Mouse (Mus musculus) cortical plate, adult 2 months (tissue): Measurements from ENCODE around the gene Hnrnph1. TPM values are rescaled to one million over a fixed set of nuclear protein-coding genes. Genes with fewer than 3 reads are reported as not detected.

ENCODE experiments used
- H3K27ac ChIP-seq: fragments of 200-500 bp; 2 replicates; pipeline ENCODE4 v1.5.1; 2012; ENCODE audit warnings: low read length, control low read depth, inconsistent platforms; ENCODE audit not compliant: insufficient read depth
- H3K4me1 ChIP-seq: fragments of 200-500 bp; 2 replicates; pipeline ENCODE4 v1.6.1; 2011; ENCODE audit warnings: low read length; ENCODE audit not compliant: control insufficient read depth, insufficient read depth
- H3K4me3 ChIP-seq: fragments of 200-500 bp; 2 replicates; pipeline ENCODE4 v1.5.1; 2011; ENCODE audit warnings: mild to moderate bottlenecking, low read length, control low read depth; ENCODE audit not compliant: insufficient read depth
- CTCF ChIP-seq: fragments of 200-500 bp; IDR thresholded peaks from 2 replicates; pipeline ENCODE4 v1.5.1; 2011; ENCODE audit warnings: mild to moderate bottlenecking, control low read depth, low read length; ENCODE audit not compliant: insufficient read depth; ENCODE audit errors: extremely low read depth
- POLR2A ChIP-seq: fragments of 200-500 bp; IDR thresholded peaks from 2 replicates; pipeline ENCODE4 v1.6.1; 2011; ENCODE audit warnings: mild to moderate bottlenecking, low read length, control low read depth; ENCODE audit not compliant: insufficient read depth; ENCODE audit errors: extremely low read depth
- polyA plus RNA-seq: library from polyadenylated mRNA; depleted of rRNA; stranded (reverse); fragments of >200 nt; gene quantifications from 2 replicates; pipeline ENCODE4 v1.2.3, GENCODE M21; 2012

Hnrnph1 gene
- polyA plus RNA-seq, 1 experiment: 311 TPM

DNA sequence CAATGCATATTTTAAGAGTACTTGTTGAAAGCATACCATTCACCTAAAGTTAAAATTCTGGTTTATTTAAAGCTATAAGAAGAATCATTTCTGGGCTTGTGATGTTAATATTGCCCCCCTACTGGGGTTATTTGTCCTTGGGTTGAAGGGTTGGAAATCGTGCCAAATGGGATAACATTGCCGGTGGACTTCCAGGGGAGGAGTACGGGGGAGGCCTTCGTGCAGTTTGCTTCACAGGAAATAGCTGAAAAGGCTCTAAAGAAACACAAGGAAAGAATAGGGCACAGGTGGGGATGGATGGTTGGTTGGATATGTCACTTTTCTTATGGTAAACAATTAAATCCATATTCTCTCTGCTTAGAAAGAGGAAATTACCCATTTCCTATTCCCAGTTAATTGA is 4.5 kb downstream of the Hnrnph1 start:
- no peak for TF ChIP-seq CTCF
- TF ChIP-seq POLR2A: no peak
- Histone ChIP-seq H3K27ac (no peak overlapping the region), H3K4me3 (no peak overlapping the region), H3K4me1 (peaks cover 3% of the 10 kb centered on the region; the same call in 1 of the 2 replicates)

GRCm38 (mm10) chr11:50387167-50387679 is 10.4 kb downstream of the Hnrnph1 start:
- H3K4me3 ChIP-seq: no peak overlapping the region
- TF ChIP-seq CTCF: no peak
- TF ChIP-seq POLR2A: no peak
- H3K4me1 ChIP-seq: no peaks in the 10 kb centered on the region
- no peak overlapping the region for H3K27ac ChIP-seq

GRCm38 (mm10) chr11:50387697-50388096 is 10.9 kb downstream of the Hnrnph1 start:
- no peak for TF ChIP-seq CTCF
- no peak for TF ChIP-seq POLR2A
- Histone ChIP-seq H3K27ac (no peak overlapping the region), H3K4me1 (no peaks in the 10 kb centered on the region), H3K4me3 (no peak overlapping the region)

DNA sequence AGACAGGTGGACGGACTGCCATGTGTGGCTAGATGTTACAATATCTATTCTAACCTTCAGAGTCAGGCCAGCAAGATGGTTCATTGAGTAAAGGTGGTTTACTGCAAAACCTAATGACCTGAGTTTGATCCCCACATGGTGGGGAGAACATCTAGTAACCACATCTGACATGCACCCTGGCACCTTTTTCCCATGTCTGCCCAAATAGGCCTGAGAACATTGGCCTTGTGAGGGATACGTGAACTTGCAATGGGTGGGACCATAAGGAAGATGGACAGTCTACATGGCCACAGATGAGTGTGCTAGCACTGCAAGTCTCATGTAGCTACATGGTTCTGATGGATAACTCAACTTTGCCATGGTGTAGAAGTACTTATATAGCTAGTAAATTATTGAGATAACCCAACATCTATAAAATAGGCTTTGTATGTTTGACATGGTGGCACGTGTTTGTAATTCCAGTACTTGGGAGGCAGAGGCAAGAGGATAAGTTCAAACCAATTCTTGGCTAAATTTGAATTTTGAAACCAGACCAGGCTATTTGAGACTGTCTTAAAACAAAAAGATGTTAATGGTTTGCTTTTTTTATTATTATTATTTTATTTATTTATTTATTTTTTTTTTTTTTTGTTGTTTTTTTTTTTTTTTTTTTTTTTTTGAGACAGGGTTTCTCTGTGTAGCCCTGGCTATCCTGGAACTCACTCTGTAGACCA is 11.6 kb downstream of the Hnrnph1 start:
- TF ChIP-seq POLR2A (no peak), CTCF (no peak)
- Histone ChIP-seq H3K27ac (no peak overlapping the region), H3K4me3 (no peak overlapping the region), H3K4me1 (no peaks in the 10 kb centered on the region)

- Histone ChIP-seq H3K27ac (no peak overlapping the region), H3K4me3 (no peak overlapping the region), H3K4me1 (no peaks in the 10 kb centered on the region)
- no peak for TF ChIP-seq POLR2A
- TF ChIP-seq CTCF: no peak
Observed at GRCm38 (mm10) chr11:50389011-50389410, 12.2 kb downstream of the Hnrnph1 start.

GRCm38 (mm10) chr11:50389616-50390015 is 12.8 kb downstream of the Hnrnph1 start:
- Histone ChIP-seq H3K4me3 (no peak overlapping the region), H3K4me1 (no peaks in the 10 kb centered on the region), H3K27ac (no peak overlapping the region)
- TF ChIP-seq POLR2A (no peak), CTCF (no peak)

GRCm38 (mm10) chr11:50391272-50391960 is 14.6 kb downstream of the Hnrnph1 start:
- TF ChIP-seq CTCF: no peak
- TF ChIP-seq POLR2A: no peak
- Histone ChIP-seq H3K4me1 (no peaks in the 10 kb centered on the region), H3K4me3 (no peak overlapping the region), H3K27ac (no peak overlapping the region)

- H3K27ac ChIP-seq: no peak overlapping the region
- no peaks in the 10 kb centered on the region for H3K4me1 ChIP-seq
- TF ChIP-seq CTCF (no peak), POLR2A (no peak)
- H3K4me3 ChIP-seq: no peak overlapping the region
Observed at GRCm38 (mm10) chr11:50393306-50393705, 16.5 kb downstream of the Hnrnph1 start.

GRCm38 (mm10) chr11:50394731-50395130 is 17.9 kb downstream of the Hnrnph1 start:
- Histone ChIP-seq H3K4me1 (no peaks in the 10 kb centered on the region), H3K4me3 (no peak overlapping the region), H3K27ac (no peak overlapping the region)
- TF ChIP-seq CTCF (no peak), POLR2A (no peak)
